10 mouse cellular contexts compared by ENCODE assay signal in genomic region chr3:158067916-158068315, GRCm38 (mm10).
"Had no signal": no experiment of that assay in that cellular context is flagged by ENCODE, and none has a peak within 500 bp of the region (broad histone marks: within the 10 kb centered on the region; RNA-seq: fewer than 3 reads in every experiment).

No protein-coding gene starts in this region.

- DNase-seq: kidney, adult 2 months; kidney, postnatal 25 days; layer of hippocampus, postnatal 36 days; left cerebral cortex, postnatal 4 days; lung, postnatal 14 days; lung, postnatal 4 days; retina, postnatal 1 day; right cerebral cortex, postnatal 25 days; spleen, adult 18-20 months; thymus, postnatal 25 days had no signal
